Mouse (Mus musculus): ENCODE data around the gene Gm9508.

- no peak for TF ChIP-seq EP300 (IDR thresholded peaks at IDR 0.05; ENCODE audit: low read depth)
- no peak for TF ChIP-seq CTCF (IDR thresholded peaks at IDR 0.05; ENCODE audit: low read depth)
Observed at GRCm38 (mm10) chr10:77682994-77683393, 14.0 kb downstream of the Gm9508 start.

Measured in liver, postnatal 0 days (tissue).